Mouse (Mus musculus) Muller cell, postnatal 12 days (primary cell): ENCODE measurements around the gene Ift172.
"Not testable (repeated sequence)": the region's sequence is repeated elsewhere in the genome, so short reads cannot be mapped to it uniquely, and the experiment has no call there.

Experiments
- DNase-seq: peaks from one replicate; pipeline ENCODE4 v3.0.0-alpha.2; 2015; ENCODE audit errors: inconsistent ontology term

Ift172 gene

GRCm38 (mm10) chr5:31218294-31218693 is 72.6 kb downstream of the Ift172 start:
- DNase-seq: no peak

GRCm38 (mm10) chr5:31216554-31216953 is 74.4 kb downstream of the Ift172 start:
- not testable (repeated sequence) for DNase-seq

GRCm38 (mm10) chr5:31204421-31204820 is 86.5 kb downstream of the Ift172 start:
- DNase-seq: no peak

- DNase-seq: no peak
Observed at GRCm38 (mm10) chr5:31203866-31204265, 87.0 kb downstream of the Ift172 start.
